Mouse (Mus musculus) forebrain, embryonic 14.5 days (tissue): ENCODE measurements around the gene Stac3. TPM values are rescaled to one million over a fixed set of nuclear protein-coding genes. Genes with fewer than 3 reads are reported as not detected.
A peak's percentile ranks its signal among the peaks of the same experiment; 100 is the strongest.

Source experiments
- ATAC-seq: fragments of 200-750 bp; cut with Nextera tagmentation; 2 replicates; pipeline ENCODE4 v1.8.0; 2017; ENCODE audit warnings: mild to moderate bottlenecking, moderate library complexity
- DNase-seq: peaks from one replicate; pipeline ENCODE4 v3.0.0-alpha.2; 2015; ENCODE audit warnings: low spot score
- H3K27ac ChIP-seq: fragments of 300-500 bp; sonication (generic); 2 replicates; pipeline ENCODE4 v1.5.1; 2014; ENCODE audit warnings: low read depth, mild to moderate bottlenecking, control low read depth, low read length, moderate library complexity
- H3K27me3 ChIP-seq: fragments of 300-500 bp; sonication (generic); replicated peaks from 2 replicates; pipeline ENCODE4 v1.6.1; 2014; ENCODE audit warnings: low read length, control low read depth, mixed read lengths; ENCODE audit not compliant: control insufficient read depth, insufficient read depth
- H3K36me3 ChIP-seq: fragments of 300-500 bp; sonication (generic); 2 replicates; pipeline ENCODE4 v1.6.1; 2014; ENCODE audit warnings: low read length, control low read depth; ENCODE audit not compliant: control insufficient read depth, insufficient read depth
- H3K4me1 ChIP-seq: fragments of 300-500 bp; sonication (generic); 2 replicates; pipeline ENCODE4 v1.6.1; 2014; ENCODE audit warnings: antibody characterized with exemption, low read length, control low read depth; ENCODE audit not compliant: control insufficient read depth, insufficient read depth
- H3K4me2 ChIP-seq: fragments of 300-500 bp; sonication (generic); 2 replicates; pipeline ENCODE4 v1.6.1; 2014; ENCODE audit warnings: mild to moderate bottlenecking, control low read depth, low read length
- H3K4me3 ChIP-seq: fragments of 300-500 bp; sonication (generic); 2 replicates; pipeline ENCODE4 v1.5.1; 2014; ENCODE audit warnings: low read depth, low read length, control low read depth
- H3K9ac ChIP-seq: fragments of 300-500 bp; sonication (generic); 2 replicates; pipeline ENCODE4 v1.6.1; 2014; ENCODE audit warnings: mild to moderate bottlenecking, low read length, control low read depth, moderate library complexity
- H3K9me3 ChIP-seq: fragments of 300-500 bp; sonication (generic); replicated peaks from 2 replicates; pipeline ENCODE4 v1.6.1; 2016; ENCODE audit warnings: low read length, control low read depth, mixed read lengths; ENCODE audit not compliant: control insufficient read depth
- WGBS: fragments of 180-500 bp; shearing (Covaris S2); extraction: QIAGEN DNeasy Blood & Tissue Kit; methylation state at CpG from one replicate; pipeline ENCODE4 v1.1.7; 2014; 5-methylcytosine and 5-hydroxymethylcytosine counted together
- polyA plus RNA-seq: library from polyadenylated mRNA; unstranded; fragments of >200 nt; fragmentation: Nextera tagmentation; extraction: Ambion mirVana; gene quantifications from 2 replicates; pipeline ENCODE4 v1.2.1, GENCODE M21; 2014

The Stac3 gene
- polyA plus RNA-seq, 1 experiment from 2014 or later, result 0.41 TPM

- ATAC-seq, result peak; percentile 19; the same call in 1 of the 2 replicates
- Histone ChIP-seq H3K36me3 (no peaks in the 10 kb centered on the region), H3K4me3 (no peak overlapping the region), H3K27me3 (peaks cover 76% of the 10 kb centered on the region), H3K4me2 (peak overlapping the region; percentile 36), H3K27ac (peak overlapping the region; percentile 9; the same call in 1 of the 2 replicates), H3K4me1 (peaks cover 52% of the 10 kb centered on the region), H3K9ac (peak overlapping the region; percentile 43; the same call in 1 of the 2 replicates), H3K9me3 (no peaks in the 10 kb centered on the region)
- 4% methylated on average over 17 of the region's 17 CpGs for WGBS
- peak; percentile 54 for DNase-seq
Measured at GRCm38 (mm10) chr10:127527481-127527880, 26.0 kb downstream of the Stac3 start.

GRCm38 (mm10) chr10:127530945-127531344, 29.5 kb downstream of the Stac3 start:
- no peaks in the 10 kb centered on the region for H3K9me3 ChIP-seq
- DNase-seq (no peak), ATAC-seq (no peak)
- H3K4me3 ChIP-seq, result peak overlapping the region; percentile 21
- H3K9ac ChIP-seq, result peak overlapping the region; percentile 45
- 2% methylated on average over 20 of the region's 25 CpGs for WGBS
- peaks cover 60% of the 10 kb centered on the region for H3K4me1 ChIP-seq
- H3K27me3 ChIP-seq, result peaks cover 85% of the 10 kb centered on the region
- no peaks in the 10 kb centered on the region for H3K36me3 ChIP-seq
- no peak overlapping the region for H3K27ac ChIP-seq
- peak overlapping the region; percentile 66 for H3K4me2 ChIP-seq

GRCm38 (mm10) chr10:127531548-127531947, 30.1 kb downstream of the Stac3 start:
- ATAC-seq (no peak), DNase-seq (no peak)
- peak overlapping the region; percentile 21 for H3K4me3 ChIP-seq
- peak overlapping the region; percentile 66 for H3K4me2 ChIP-seq
- peak overlapping the region; percentile 45; the same call in 1 of the 2 replicates for H3K9ac ChIP-seq
- no peaks in the 10 kb centered on the region for H3K9me3 ChIP-seq
- peaks cover 81% of the 10 kb centered on the region for H3K27me3 ChIP-seq
- H3K27ac ChIP-seq, result no peak overlapping the region
- WGBS, result 1% methylated on average over 4 of the region's 4 CpGs
- H3K36me3 ChIP-seq, result no peaks in the 10 kb centered on the region
- H3K4me1 ChIP-seq, result peaks cover 60% of the 10 kb centered on the region

DNA sequence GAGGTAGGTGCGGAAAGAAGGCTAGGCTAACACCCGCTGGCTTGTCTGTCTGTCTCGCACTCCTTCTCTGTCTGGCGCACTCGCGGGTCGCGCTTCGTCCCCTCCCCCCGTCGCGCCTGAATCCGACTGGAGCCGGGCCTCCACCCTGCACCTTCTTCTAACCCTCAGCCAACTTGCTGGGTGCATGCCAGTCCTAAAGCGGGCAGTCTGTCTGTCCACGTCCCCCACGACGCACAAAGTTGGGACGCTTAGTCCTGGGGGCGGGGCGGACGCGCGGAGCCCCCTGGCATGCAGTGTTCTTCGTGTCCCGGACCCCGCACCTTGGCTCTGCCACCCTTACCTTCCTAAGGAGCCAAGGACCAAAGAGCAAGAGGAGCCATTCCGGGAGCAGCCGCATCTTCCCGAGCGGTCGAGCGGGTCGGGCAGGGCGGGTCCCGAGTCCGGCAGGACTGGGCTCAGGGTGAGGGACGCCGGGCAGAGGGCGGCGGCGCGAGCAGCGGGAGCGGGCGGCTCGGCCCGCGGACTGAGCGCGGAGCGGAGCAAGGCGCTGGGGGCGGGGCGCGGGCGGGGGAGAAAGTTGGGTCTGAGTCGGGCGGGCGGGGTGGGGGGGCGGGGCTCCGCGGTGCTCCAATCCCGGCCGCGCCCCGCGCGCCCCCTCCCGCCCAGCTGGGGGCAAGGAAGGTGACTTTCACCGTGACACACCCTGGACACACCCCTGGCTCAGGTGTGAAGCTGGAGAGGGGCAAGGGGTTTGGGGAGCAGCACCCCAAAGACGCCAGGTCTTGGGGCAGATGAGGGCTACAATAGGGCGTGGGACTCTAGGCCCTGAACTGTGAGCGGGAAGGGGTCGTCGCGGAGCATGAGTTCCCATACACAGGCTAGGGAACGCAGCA, 32.8 kb downstream of the Stac3 start, which contains the start of gene Nxph4:
Gene Nxph4 (minus strand): TSS at position 524 of the 893 bp plus-strand sequence.
- DNase-seq, result no peak
- Histone ChIP-seq H3K4me3 (peak within 1 kb of the TSS; percentile 42), H3K27me3 (peaks cover 59% of the 10 kb centered on the region), H3K9me3 (no peaks in the 10 kb centered on the region), H3K27ac (peak within 1 kb of the TSS; percentile 35; the same call in 1 of the 2 replicates), H3K9ac (peak within 1 kb of the TSS; percentile 70), H3K36me3 (peaks cover 10% of the 10 kb centered on the region), H3K4me2 (peak within 1 kb of the TSS; percentile 66), H3K4me1 (peaks cover 54% of the 10 kb centered on the region)
- 0% methylated on average over 59 of the region's 78 CpGs for WGBS
- ATAC-seq, result no peak

DNA sequence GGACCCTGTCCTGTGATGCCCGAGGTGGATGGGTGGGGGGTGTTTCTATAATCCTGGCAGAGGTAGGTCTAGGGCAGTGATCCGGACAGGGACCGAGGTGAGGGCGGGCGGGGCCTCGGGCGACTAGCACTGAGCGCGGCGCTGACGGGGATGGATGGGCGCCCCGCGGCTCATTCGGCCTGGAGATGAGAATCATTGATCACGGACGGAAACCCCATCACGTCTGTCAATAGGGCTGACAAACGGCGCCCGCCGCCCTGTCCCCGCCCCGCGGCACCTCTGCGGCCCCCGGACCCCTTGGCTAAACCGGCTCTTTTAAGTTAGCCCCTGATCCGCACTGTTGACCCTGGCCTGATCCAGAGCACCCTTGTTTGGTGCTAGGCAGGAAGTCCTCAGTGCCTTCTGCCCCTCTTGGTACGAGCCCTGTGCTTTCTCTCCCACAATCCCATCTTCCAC, 33.5 kb downstream of the Stac3 start:
- H3K4me2 ChIP-seq, result peak overlapping the region; percentile 66
- H3K4me3 ChIP-seq, result peak overlapping the region; percentile 42
- ATAC-seq (no peak), DNase-seq (no peak)
- no peaks in the 10 kb centered on the region for H3K9me3 ChIP-seq
- H3K4me1 ChIP-seq, result peaks cover 49% of the 10 kb centered on the region
- H3K36me3 ChIP-seq, result peaks cover 17% of the 10 kb centered on the region
- 0% methylated on average over 27 of the region's 30 CpGs for WGBS
- H3K9ac ChIP-seq, result peak overlapping the region; percentile 70
- peaks cover 52% of the 10 kb centered on the region for H3K27me3 ChIP-seq
- H3K27ac ChIP-seq, result 0 out of 2 replicates have a peak overlapping the region, but pooled peaks have one; percentile 33

DNA sequence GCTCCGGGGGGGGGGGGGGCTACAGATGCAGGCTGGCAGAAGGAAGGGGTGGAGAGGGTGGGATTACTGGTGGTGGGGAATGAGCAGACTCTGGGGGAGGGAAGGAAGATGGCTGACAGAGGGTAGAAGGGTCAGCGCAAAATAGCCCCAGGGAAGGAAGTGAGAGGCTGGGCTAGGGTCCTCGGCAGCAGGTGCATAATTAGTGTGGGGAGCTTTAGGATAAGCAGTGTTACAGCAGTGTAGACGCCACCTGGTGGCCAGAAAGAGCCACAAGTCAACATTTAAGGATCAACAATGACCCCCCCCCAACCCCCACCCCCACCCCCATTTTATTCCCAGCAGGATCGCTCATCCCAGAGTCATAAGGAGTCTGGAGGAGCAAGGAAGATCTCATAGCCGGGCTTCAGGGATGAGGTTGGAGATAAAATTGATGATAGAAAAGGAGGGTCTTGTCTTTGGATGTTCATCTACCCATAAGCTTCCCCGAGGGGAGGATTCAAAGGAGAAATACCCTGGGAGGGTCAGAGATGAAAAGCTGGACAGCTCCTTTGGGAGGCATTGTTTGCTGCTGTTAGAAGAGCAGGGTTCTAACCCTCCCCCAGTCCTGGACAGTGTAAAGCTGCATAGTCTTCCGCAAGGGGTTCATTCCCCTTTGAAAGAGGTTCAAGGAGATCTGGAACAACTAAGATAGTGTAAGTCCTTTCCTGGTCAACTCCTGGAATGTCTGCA, 35.3 kb downstream of the Stac3 start:
- H3K9ac ChIP-seq, result no peak overlapping the region
- H3K4me2 ChIP-seq, result no peak overlapping the region
- H3K27me3 ChIP-seq, result peaks cover 36% of the 10 kb centered on the region
- ATAC-seq, result peak; percentile 45
- H3K36me3 ChIP-seq, result peaks cover 34% of the 10 kb centered on the region
- H3K9me3 ChIP-seq, result no peaks in the 10 kb centered on the region
- WGBS, result 12% methylated on average over 8 of the region's 8 CpGs
- H3K4me1 ChIP-seq, result peaks cover 34% of the 10 kb centered on the region
- 0 out of 2 replicates have a peak overlapping the region, but pooled peaks have one; percentile 33 for H3K27ac ChIP-seq
- no peak overlapping the region for H3K4me3 ChIP-seq
- peak; percentile 88 for DNase-seq

GRCm38 (mm10) chr10:127537854-127538583, 36.5 kb downstream of the Stac3 start:
- 27% methylated on average over 7 of the region's 7 CpGs for WGBS
- peaks cover 46% of the 10 kb centered on the region for H3K36me3 ChIP-seq
- peaks cover 24% of the 10 kb centered on the region for H3K27me3 ChIP-seq
- H3K4me3 ChIP-seq, result no peak overlapping the region
- H3K4me1 ChIP-seq, result peaks cover 31% of the 10 kb centered on the region
- H3K4me2 ChIP-seq, result no peak overlapping the region
- peak; percentile 85 for DNase-seq
- peak; percentile 47 for ATAC-seq
- no peak overlapping the region for H3K27ac ChIP-seq
- 0 out of 2 replicates have a peak overlapping the region, but pooled peaks have one; percentile 3 for H3K9ac ChIP-seq
- H3K9me3 ChIP-seq, result no peaks in the 10 kb centered on the region

DNA sequence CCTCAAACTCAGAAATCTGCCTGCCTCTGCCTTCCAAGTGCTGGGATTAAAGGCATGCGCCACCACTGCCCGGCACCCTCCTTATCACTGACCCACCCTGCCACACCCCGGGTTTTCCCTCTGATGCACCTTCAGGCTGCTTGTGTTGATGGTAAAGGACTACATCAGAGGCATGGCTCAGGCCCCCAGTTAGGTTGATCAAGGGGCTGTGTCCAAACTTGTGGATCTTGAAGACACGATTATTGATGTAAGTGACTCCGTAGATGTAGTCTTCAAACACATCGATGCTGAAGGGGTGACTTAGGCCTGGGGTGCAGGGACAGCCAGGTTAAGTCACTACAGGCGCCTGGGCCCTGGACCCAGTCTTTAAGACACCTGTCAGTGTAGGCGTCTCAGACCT, 40.0 kb downstream of the Stac3 start:
- Histone ChIP-seq H3K4me1 (peaks cover 7% of the 10 kb centered on the region; the same call in 1 of the 2 replicates), H3K9ac (no peak overlapping the region), H3K36me3 (peaks cover 80% of the 10 kb centered on the region), H3K27me3 (no peaks in the 10 kb centered on the region), H3K9me3 (no peaks in the 10 kb centered on the region), H3K27ac (no peak overlapping the region), H3K4me2 (no peak overlapping the region), H3K4me3 (no peak overlapping the region)
- WGBS, result 96% methylated on average over 8 of the region's 8 CpGs
- ATAC-seq (no peak), DNase-seq (no peak)
